ENCODE assay signal across 13 mouse cellular contexts in genomic region chr8:70130066-70130465, GRCm38 (mm10). TPM values are rescaled to one million over a fixed set of nuclear protein-coding genes. Genes with fewer than 3 reads are reported as not detected.
DNase-seq lines count a peak whose midpoint lies in the region; ATAC-seq lines count a peak whose summit lies in the region.
"Had no signal": no experiment of that assay in that cellular context is flagged by ENCODE, and none has a peak within 500 bp of the region (broad histone marks: within the 10 kb centered on the region; RNA-seq: fewer than 3 reads in every experiment).

No protein-coding gene starts in this region.

- no peak overlapping the region for H3K4me3 ChIP-seq in hindbrain, embryonic 13.5 days
- no peak overlapping the region for H3K4me3 ChIP-seq in hindbrain, embryonic 12.5 days
- H3K4me3 ChIP-seq in neural tube, embryonic 13.5 days, result no peak overlapping the region
- H3K4me3 ChIP-seq in hindbrain, embryonic 16.5 days (ENCODE audit: low read length), result no peak overlapping the region

- H3K9me3 ChIP-seq in hindbrain, embryonic 13.5 days, result no peaks in the 10 kb centered on the region
- no peaks in the 10 kb centered on the region for H3K9me3 ChIP-seq in hindbrain, embryonic 12.5 days (replicated peaks)
- no peaks in the 10 kb centered on the region for H3K9me3 ChIP-seq in neural tube, embryonic 13.5 days
- H3K9me3 ChIP-seq in hindbrain, embryonic 16.5 days (ENCODE audit: control insufficient read depth, low read length), result no peaks in the 10 kb centered on the region
- H3K9me3 ChIP-seq: megakaryocyte, embryonic 14.5 days had no signal

- no peak overlapping the region for H3K9ac ChIP-seq in hindbrain, embryonic 13.5 days
- no peak overlapping the region for H3K9ac ChIP-seq in hindbrain, embryonic 12.5 days
- H3K9ac ChIP-seq in neural tube, embryonic 13.5 days, result no peak overlapping the region
- H3K9ac ChIP-seq in hindbrain, embryonic 16.5 days (ENCODE audit: low read depth, low read length), result no peak overlapping the region

- H3K27me3 ChIP-seq in hindbrain, embryonic 13.5 days, result peaks cover 2% of the 10 kb centered on the region; the same call in 1 of the 2 replicates
- no peaks in the 10 kb centered on the region; the same call in 1 of the 2 replicates for H3K27me3 ChIP-seq in hindbrain, embryonic 12.5 days
- H3K27me3 ChIP-seq in neural tube, embryonic 13.5 days, result no peaks in the 10 kb centered on the region
- H3K27me3 ChIP-seq in hindbrain, embryonic 16.5 days (replicated peaks; ENCODE audit: control insufficient read depth, insufficient read depth, low read length), result no peaks in the 10 kb centered on the region

- H3K27ac ChIP-seq in hindbrain, embryonic 13.5 days, result peak overlapping the region; percentile 76
- H3K27ac ChIP-seq in hindbrain, embryonic 12.5 days, result no peak overlapping the region
- H3K27ac ChIP-seq in neural tube, embryonic 13.5 days (replicated peaks), result peak overlapping the region; percentile 79
- H3K27ac ChIP-seq in hindbrain, embryonic 16.5 days (ENCODE audit: low read depth, low read length), result peak overlapping the region; percentile 51

- ATAC-seq in hindbrain, embryonic 13.5 days (ENCODE audit: low FRiP score), result no peak
- no peak for ATAC-seq in hindbrain, embryonic 12.5 days (ENCODE audit: low FRiP score)
- ATAC-seq in neural tube, embryonic 13.5 days (ENCODE audit: low read depth), result no peak
- ATAC-seq in hindbrain, embryonic 16.5 days, result no peak
- ATAC-seq: inflammation-experienced regulatory T-cells, adult 6 months had no signal

- H3K4me2 ChIP-seq in hindbrain, embryonic 13.5 days, result no peak overlapping the region
- H3K4me2 ChIP-seq in hindbrain, embryonic 12.5 days (replicated peaks), result no peak overlapping the region
- no peak overlapping the region for H3K4me2 ChIP-seq in neural tube, embryonic 13.5 days
- H3K4me2 ChIP-seq in hindbrain, embryonic 16.5 days (ENCODE audit: low read length), result no peak overlapping the region

- DNase-seq in neural tube, embryonic 10.5 days (ENCODE audit: extremely low spot score, low spot score), result no peak
- DNase-seq in adrenal gland, postnatal 10 days, result no peak
- DNase-seq in kidney, postnatal 36 days, result no peak
- DNase-seq: lung, adult 2 months; thymus, postnatal 36 days had no signal

- peaks cover 30% of the 10 kb centered on the region for H3K4me1 ChIP-seq in hindbrain, embryonic 13.5 days (replicated peaks)
- H3K4me1 ChIP-seq in hindbrain, embryonic 12.5 days, result peaks cover 11% of the 10 kb centered on the region
- H3K4me1 ChIP-seq in neural tube, embryonic 13.5 days (replicated peaks), result peaks cover 33% of the 10 kb centered on the region
- H3K4me1 ChIP-seq in hindbrain, embryonic 16.5 days (ENCODE audit: control insufficient read depth, insufficient read depth, low read depth, low read length), result peaks cover 10% of the 10 kb centered on the region

- WGBS in hindbrain, embryonic 13.5 days, result 83% methylated on average over 3 of the region's 3 CpGs
- WGBS in hindbrain, embryonic 12.5 days, result 78% methylated on average over 3 of the region's 3 CpGs
- WGBS in neural tube, embryonic 13.5 days, result 82% methylated on average over 3 of the region's 3 CpGs
- 78% methylated on average over 3 of the region's 3 CpGs for WGBS in hindbrain, embryonic 16.5 days

- peaks cover 29% of the 10 kb centered on the region for H3K36me3 ChIP-seq in hindbrain, embryonic 13.5 days
- H3K36me3 ChIP-seq in hindbrain, embryonic 12.5 days, result peaks cover 28% of the 10 kb centered on the region
- peaks cover 29% of the 10 kb centered on the region for H3K36me3 ChIP-seq in neural tube, embryonic 13.5 days
- H3K36me3 ChIP-seq in hindbrain, embryonic 16.5 days (ENCODE audit: control insufficient read depth, insufficient read depth, low read length), result peaks cover 9% of the 10 kb centered on the region; the same call in 1 of the 2 replicates

RNA-seq across cellular contexts. Expression of gene Nr2c2ap, which starts 1.1 kb away (rescaled TPM):
- 32.6 and 36.4 TPM in 2 replicates for polyA plus RNA-seq in hindbrain, embryonic 13.5 days (2015; fragmentation: Nextera tagmentation; extraction: Ambion mirVana)
- 24.7 and 27.2 TPM in 2 replicates for polyA plus RNA-seq in hindbrain, embryonic 12.5 days (2016; fragmentation: Nextera tagmentation; extraction: Ambion mirVana)
- 34.8 and 40.6 TPM in 2 replicates for polyA plus RNA-seq in neural tube, embryonic 13.5 days (2015; fragmentation: Nextera tagmentation; extraction: Ambion mirVana)
- polyA plus RNA-seq in hindbrain, embryonic 16.5 days (2015; fragmentation: Nextera tagmentation; extraction: Ambion mirVana), result 46.7 and 51.6 TPM in 2 replicates
- total RNA-seq in adrenal gland, postnatal 10 days (2021), result 10 to 100 TPM; 15.7 to 16.1 TPM

RNA-seq across cellular contexts. Expression of gene Rfxank, which starts 8.9 kb away (rescaled TPM):
- 12.5 and 14.3 TPM in 2 replicates for polyA plus RNA-seq in hindbrain, embryonic 13.5 days (2015; fragmentation: Nextera tagmentation; extraction: Ambion mirVana)
- 17.0 and 21.0 TPM in 2 replicates for polyA plus RNA-seq in hindbrain, embryonic 12.5 days (2016; fragmentation: Nextera tagmentation; extraction: Ambion mirVana)
- polyA plus RNA-seq in neural tube, embryonic 13.5 days (2015; fragmentation: Nextera tagmentation; extraction: Ambion mirVana), result 11.9 and 12.6 TPM in 2 replicates
- 12.3 and 12.5 TPM in 2 replicates for polyA plus RNA-seq in hindbrain, embryonic 16.5 days (2015; fragmentation: Nextera tagmentation; extraction: Ambion mirVana)
- total RNA-seq in adrenal gland, postnatal 10 days (2021), result 10 to 100 TPM; 18.0 to 23.9 TPM

RNA-seq across cellular contexts. Expression of gene Borcs8, which starts 9.2 kb away (rescaled TPM):
- 53.6 and 58.2 TPM in 2 replicates for polyA plus RNA-seq in hindbrain, embryonic 13.5 days (2015; fragmentation: Nextera tagmentation; extraction: Ambion mirVana)
- polyA plus RNA-seq in hindbrain, embryonic 12.5 days (2016; fragmentation: Nextera tagmentation; extraction: Ambion mirVana), result 38.2 and 42.1 TPM in 2 replicates
- 54.5 and 56.0 TPM in 2 replicates for polyA plus RNA-seq in neural tube, embryonic 13.5 days (2015; fragmentation: Nextera tagmentation; extraction: Ambion mirVana)
- polyA plus RNA-seq in hindbrain, embryonic 16.5 days (2015; fragmentation: Nextera tagmentation; extraction: Ambion mirVana), result 56.4 and 57.1 TPM in 2 replicates
- total RNA-seq in adrenal gland, postnatal 10 days (2021), result 10 to 100 TPM; 45.0 to 48.5 TPM

RNA-seq across cellular contexts. Expression of gene Ncan, which starts 9.4 kb away (rescaled TPM):
- 128 and 135 TPM in 2 replicates for polyA plus RNA-seq in hindbrain, embryonic 13.5 days (2015; fragmentation: Nextera tagmentation; extraction: Ambion mirVana)
- polyA plus RNA-seq in hindbrain, embryonic 12.5 days (2016; fragmentation: Nextera tagmentation; extraction: Ambion mirVana), result 92.0 and 107 TPM in 2 replicates
- 131 and 136 TPM in 2 replicates for polyA plus RNA-seq in neural tube, embryonic 13.5 days (2015; fragmentation: Nextera tagmentation; extraction: Ambion mirVana)
- polyA plus RNA-seq in hindbrain, embryonic 16.5 days (2015; fragmentation: Nextera tagmentation; extraction: Ambion mirVana), result 178 and 200 TPM in 2 replicates
- 1 to 10 TPM in 1 of 2 experiments, under 1 TPM in 1; 0.81 to 1.2 TPM for total RNA-seq in adrenal gland, postnatal 10 days (2021)
- polyA plus RNA-seq: inflammation-experienced regulatory T-cells, adult 6 months had no signal

RNA-seq across cellular contexts. Expression of gene Mef2b, which starts 9.4 kb away (rescaled TPM):
- polyA plus RNA-seq in hindbrain, embryonic 13.5 days (2015; fragmentation: Nextera tagmentation; extraction: Ambion mirVana), result 0.40 TPM in 2 replicates
- 0.32 and 0.70 TPM in 2 replicates for polyA plus RNA-seq in hindbrain, embryonic 12.5 days (2016; fragmentation: Nextera tagmentation; extraction: Ambion mirVana)
- 0.52 and 0.53 TPM in 2 replicates for polyA plus RNA-seq in neural tube, embryonic 13.5 days (2015; fragmentation: Nextera tagmentation; extraction: Ambion mirVana)
- 0.85 and 1.2 TPM in 2 replicates for polyA plus RNA-seq in hindbrain, embryonic 16.5 days (2015; fragmentation: Nextera tagmentation; extraction: Ambion mirVana)
- under 1 TPM; 0.36 to 0.54 TPM for total RNA-seq in adrenal gland, postnatal 10 days (2021)
- total RNA-seq: left cerebral cortex, adult 18-20 months had no signal
- polyA plus RNA-seq: stomach, embryonic 14.5 days had no signal
